Mouse (Mus musculus): Measurements from ENCODE around the gene Gm28360. TPM values are rescaled to one million over a fixed set of nuclear protein-coding genes. Genes with fewer than 3 reads are reported as not detected.
"Not testable (repeated sequence)": the region's sequence is repeated elsewhere in the genome, so short reads cannot be mapped to it uniquely, and the experiment has no call there.

The Gm28360 gene
- not detected for polyA plus RNA-seq (2021)

DNA sequence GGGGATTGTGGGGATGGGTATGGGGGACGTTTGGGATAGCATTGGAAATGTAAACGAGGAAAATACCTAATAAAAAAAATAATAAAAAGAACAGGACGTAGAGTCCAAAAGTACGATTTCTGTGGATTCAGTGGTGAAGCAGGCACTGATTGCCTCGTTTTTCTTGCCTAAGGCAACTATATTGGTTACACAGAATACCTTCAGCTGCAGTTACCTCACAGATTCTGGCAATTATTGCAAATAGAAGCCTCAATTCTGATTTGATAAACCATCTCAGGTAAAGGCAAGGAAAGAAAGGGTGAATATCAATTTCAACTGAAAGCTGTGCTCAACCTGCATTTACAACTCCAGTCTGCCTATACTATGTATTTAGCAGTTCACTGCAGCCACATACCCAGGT, at the start of gene Gm28360:
Gene Gm28360, plus strand, starts transcription at position 301 of the 400 bp plus-strand sequence.
- in situ Hi-C loops (cut with MboI; ENCODE audit: low pct_unique_long_range_greater_than_20kb); H3K27me3 ChIP-seq; CTCF ChIA-PET; ATAC-seq; POLR2A ChIA-PET; DNase-seq (ENCODE audit: low read depth, low spot score): not testable (repeated sequence)

DNA sequence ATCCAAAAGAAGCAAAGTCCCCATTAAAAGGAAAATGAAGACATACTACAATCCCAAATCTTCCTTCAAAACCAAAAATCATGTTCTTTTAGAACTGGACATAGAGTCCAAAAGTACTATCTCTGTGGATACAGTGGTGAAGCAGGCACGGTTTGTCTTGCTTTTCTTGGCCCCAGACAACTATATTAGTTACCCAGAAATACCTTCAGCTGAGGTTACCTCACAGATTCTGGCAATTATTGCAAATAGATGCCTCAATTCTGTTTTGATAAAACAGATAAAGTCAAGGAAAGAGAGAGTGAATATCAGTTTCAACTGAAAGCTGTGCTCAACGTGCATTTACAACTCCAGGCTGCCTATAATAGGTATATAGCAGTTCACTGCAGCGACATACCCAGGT, 49.0 kb upstream of the Gm28360 start, which contains the start of gene B020011L13Rik:
Gene B020011L13Rik, plus strand, starts transcription at position 301 of the 400 bp plus-strand sequence.
- POLR2A ChIA-PET, H3K27me3 ChIP-seq: not testable (repeated sequence)

DNA sequence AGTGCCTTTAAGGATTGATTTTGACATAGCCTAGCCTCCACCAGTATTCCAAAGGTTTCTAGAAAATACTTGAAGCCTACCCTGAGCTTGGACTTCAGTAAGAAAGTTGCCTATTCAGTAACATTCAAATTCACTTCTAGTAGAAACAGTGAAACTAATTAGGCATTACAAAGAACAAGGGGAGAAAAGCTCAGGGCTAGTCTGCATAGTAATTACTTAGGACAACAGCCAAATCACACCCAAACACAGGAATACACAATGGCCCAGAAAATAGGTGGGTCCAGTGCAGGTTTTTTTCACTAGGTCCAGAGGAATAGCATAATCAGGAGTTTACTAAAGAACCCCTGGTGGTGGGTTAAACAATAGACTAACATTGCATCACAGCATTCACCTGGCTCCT, 13.6 kb upstream of the Gm28360 start:
- in situ Hi-C loops (cut with MboI; ENCODE audit: low pct_unique_long_range_greater_than_20kb) = loop anchor here (5.0 kb wide), 1 partner anchor 59 kb away; no protein-coding TSS in a partner anchor
- H3K27me3 ChIP-seq; CTCF ChIA-PET; ATAC-seq; POLR2A ChIA-PET; DNase-seq (ENCODE audit: low read depth, low spot score): not testable (repeated sequence)

More for the DNA sequence above, 49.0 kb upstream of the Gm28360 start, which contains the start of gene B020011L13Rik:
- ATAC-seq; in situ Hi-C loops (cut with MboI; ENCODE audit: low pct_unique_long_range_greater_than_20kb); DNase-seq (ENCODE audit: low read depth, low spot score); CTCF ChIA-PET: not testable (repeated sequence)

DNA sequence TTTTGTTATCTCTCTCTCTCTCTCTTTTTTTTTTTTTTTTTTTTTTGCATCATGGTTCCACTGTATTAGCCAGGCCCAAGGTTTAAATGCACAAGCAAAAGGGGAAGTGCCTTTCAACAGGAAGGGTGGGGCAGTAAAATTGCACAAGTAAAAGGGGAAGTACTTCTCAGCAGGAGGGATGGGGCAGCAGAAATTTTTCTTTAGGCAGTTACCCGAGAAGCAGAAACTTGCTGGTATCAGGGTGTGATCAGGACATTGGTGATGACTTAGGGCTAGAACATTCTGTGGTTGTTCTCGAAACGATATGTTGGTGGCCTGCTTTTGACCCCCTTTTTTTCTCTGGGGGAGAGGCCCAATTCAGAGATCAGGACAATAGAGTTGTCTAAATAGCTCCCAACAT, 21.8 kb downstream of the Gm28360 start:
- ATAC-seq; CTCF ChIA-PET; POLR2A ChIA-PET; DNase-seq (ENCODE audit: low read depth, low spot score); H3K27me3 ChIP-seq: not testable (repeated sequence)
- in situ Hi-C loops (cut with MboI; ENCODE audit: low pct_unique_long_range_greater_than_20kb) = loop anchor here (25.0 kb wide), 1 partner anchor 211 kb away; no protein-coding TSS in a partner anchor

Other genes starting within 250 kb of the Gm28360 start
- gene Gm28363, start 132.9 kb upstream of the Gm28360 start, polyA plus RNA-seq (2021) = not detected
- not detected for gene B020011L13Rik, start 48.9 kb upstream of the Gm28360 start, polyA plus RNA-seq (2021)
- not detected for gene Gm28168, start 97.9 kb downstream of the Gm28360 start, polyA plus RNA-seq (2021)
- gene Gm7145, start 135.9 kb downstream of the Gm28360 start, polyA plus RNA-seq (2021) = not detected

All from Patski (cell line).